Mouse (Mus musculus) c-Kit-negative CD71-positive TER-119-positive erythroid progenitor cells, embryonic 14.5 days (primary cell): ENCODE results near the gene Olfr519.
A peak's percentile ranks its signal among the peaks of the same experiment; 100 is the strongest.

Source experiments
- DNase-seq: peaks from one replicate; pipeline ENCODE4 v3.0.0-alpha.2; 2013; ENCODE audit warnings: low read depth, low spot score

Gene Olfr519

DNA sequence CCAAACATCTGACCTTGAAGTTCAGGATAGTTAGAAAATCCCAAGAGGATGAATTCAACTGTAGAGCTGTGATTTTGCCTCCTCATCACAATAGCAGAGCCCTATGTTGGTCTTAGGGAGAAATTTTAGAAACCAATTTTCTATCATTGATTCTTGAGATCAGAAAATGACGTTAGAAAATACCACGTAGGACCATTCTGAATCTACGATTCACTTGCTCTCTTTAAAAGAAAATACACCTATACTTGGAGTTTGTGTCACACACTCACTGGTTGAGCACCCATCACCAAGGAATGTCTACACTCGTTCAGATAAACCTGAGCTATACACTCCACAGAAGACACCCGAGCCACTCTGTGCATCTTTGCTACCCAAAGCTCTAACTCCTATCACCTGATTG lies at the start of gene Olfr519:
Olfr519 (minus strand) TSS at position 101 of the 400 bp plus-strand sequence.
- DNase-seq, result no peak

DNA sequence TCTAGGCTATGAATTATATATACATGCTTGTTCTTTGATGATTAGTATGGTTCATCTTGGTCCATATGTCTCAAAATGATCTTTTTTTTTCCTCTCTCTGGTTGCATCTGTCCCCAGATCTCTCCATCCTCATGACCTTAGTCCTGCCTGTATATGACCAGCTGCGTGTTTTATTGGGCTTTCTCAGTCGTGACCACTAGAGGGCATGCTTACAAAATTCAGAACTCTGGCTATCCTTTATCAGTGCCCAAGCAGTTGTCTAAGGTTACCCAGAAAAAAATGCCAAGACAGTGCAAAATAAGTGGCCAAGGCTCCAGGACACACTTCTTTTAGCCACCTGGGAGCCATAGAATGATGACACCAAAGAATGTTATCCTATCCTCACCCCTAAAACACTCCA lies 49.8 kb upstream of the Olfr519 start:
- DNase-seq, result peak; percentile 24

DNA sequence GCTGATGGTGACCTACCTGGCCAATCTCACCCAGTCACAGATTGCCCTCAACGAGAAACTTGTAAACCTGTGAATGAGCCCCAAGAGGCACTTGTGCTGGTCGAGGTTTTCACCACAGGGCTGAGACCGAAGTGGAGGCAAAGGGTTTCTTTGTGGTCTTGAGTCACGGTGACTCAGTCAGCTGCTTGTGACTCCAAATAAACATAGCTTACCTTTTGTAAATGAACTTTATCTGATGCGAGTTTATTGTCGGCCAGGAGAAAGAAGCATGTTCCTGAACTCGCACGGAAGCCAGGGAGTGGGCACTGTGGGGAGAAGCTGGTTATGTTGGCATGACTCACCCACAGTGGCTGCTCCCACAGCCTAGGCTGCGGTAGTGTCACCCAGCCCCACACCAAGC lies 47.2 kb upstream of the Olfr519 start:
- no peak for DNase-seq

DNA sequence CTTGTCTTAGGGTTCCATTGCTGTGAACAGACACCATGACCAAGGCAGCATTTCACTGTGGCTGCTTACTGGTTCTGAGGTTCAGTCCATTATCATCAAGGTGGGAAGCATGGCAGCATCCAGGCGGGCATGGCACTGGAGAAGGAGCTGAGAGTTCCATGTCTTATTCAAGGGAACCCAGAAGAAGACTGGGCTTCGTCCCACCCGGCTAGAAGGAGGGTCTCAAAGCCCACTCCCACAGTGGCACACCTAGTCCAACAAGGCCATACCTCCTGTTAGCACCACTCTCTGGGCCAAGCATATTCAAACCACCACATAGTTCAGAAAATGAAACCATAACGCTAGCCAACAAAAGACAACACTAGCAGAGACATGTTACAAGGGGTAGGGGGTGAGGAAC lies 42.4 kb upstream of the Olfr519 start:
- no peak for DNase-seq

DNA sequence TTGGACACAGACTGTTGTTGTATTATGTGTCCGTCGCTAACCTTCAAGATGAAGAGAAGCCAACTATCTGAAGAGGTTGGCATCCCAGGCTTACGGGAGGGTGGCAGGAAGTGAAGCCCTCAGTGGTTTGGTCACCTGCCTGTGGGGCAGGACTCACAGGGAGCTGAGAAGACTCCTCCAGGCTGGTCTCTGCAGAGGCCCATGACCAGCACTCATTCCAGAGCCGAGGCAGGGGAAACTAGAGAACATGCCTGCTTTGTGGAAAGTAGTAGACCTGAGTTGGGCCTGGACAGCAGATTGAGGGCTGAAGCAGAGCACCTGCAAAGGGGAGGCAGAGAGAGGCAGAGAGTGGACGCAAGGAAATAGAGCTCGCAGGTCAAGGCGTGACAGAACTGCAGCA lies 41.2 kb upstream of the Olfr519 start:
- DNase-seq, result no peak

DNA sequence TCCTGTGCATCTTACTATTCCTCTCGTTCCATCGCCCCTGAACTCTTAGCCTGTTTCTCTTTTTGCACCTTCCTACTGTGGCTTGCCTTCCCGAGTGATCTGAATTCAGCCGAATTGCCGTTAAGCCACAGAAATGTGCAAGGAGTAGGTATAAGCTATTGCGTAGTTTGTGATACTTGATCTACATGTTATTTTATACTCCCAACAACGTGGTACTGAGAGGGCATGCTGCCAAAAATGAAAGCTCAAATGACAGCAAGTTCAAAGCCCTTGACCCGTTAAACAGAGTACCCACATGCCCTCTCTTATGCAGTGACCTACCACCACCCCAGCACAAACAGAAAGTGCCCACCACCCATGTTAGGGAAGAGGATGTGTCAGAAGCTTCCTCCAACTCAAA lies 40.6 kb upstream of the Olfr519 start:
- DNase-seq, result no peak

DNA sequence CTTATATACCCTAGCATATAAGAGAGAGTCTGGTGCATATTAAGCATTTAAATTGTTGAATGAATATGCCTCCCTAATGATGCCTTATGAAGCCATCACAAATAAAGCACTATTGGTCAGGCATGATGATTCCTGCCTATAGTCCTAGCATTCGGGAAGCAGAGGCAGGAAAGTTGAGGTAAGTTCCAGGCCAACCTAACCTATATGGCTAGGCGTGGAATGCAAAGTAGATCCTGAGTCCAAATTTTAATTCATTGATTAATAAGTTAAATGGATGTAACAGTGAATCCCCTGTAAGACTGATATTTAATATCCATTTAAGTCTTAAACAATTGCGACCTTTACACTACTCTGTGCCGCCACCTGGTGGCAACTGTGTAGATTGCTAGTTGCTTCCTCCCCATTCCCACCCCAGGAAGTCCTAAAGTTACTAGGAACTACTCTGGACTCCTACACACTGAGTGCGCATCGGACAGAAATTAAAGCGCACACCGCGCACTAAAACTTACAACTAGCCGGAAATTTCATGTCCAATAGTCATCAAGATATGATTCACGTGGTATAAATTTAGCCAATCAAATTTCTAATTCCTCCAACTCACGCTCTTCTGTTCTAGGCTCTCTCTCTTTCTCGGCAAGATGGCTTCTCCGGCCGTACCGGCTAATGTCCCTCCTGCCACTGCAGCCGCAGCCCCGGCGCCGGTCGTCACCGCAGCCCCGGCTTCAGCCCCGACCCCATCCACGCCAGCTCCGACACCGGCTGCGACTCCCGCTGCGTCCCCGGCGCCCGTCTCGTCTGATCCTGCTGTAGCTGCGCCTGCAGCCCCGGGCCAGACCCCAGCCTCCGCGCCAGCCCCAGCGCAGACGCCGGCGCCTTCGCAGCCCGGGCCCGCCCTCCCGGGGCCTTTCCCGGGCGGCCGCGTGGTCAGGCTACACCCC lies 39.8 kb upstream of the Olfr519 start, which contains the start of gene Eif3f:
Eif3f (plus strand) TSS at position 624 of the 938 bp plus-strand sequence.
- peak; percentile 90 for DNase-seq

DNA sequence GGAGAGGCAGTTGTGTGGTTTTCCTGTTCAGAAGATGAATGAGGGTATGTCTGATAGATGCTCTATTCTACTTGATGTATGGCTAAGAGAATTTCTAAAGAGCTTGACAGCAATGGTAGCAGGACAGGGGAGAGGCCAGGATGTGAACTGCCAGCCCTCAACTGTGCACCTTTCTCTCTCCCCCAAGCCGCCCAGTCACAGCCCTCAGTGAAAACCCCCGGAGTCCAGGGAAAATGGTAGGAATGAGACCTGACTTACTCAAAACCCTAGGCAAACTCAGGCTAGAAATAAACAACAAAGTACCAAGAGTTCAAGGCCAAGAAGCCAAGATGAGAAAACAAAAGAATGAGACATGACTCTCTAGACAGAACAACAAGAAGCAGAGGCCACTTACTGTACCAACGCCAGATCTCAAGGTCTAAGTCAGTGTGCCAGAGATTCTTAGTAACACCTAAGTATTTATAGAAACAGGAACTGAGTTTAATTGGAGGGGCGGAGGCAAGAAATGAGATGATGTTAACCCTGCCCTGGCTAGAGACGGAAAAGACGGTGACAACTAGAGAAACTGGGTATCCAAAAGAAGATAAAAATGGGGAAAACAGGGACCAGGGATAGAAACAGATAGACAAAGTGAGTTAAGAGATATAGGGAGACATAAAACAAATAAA lies 35.6 kb upstream of the Olfr519 start, which contains the start of gene Nlrp10:
Nlrp10 (minus strand) TSS at position 453 of the 668 bp plus-strand sequence.
- DNase-seq, result no peak

DNA sequence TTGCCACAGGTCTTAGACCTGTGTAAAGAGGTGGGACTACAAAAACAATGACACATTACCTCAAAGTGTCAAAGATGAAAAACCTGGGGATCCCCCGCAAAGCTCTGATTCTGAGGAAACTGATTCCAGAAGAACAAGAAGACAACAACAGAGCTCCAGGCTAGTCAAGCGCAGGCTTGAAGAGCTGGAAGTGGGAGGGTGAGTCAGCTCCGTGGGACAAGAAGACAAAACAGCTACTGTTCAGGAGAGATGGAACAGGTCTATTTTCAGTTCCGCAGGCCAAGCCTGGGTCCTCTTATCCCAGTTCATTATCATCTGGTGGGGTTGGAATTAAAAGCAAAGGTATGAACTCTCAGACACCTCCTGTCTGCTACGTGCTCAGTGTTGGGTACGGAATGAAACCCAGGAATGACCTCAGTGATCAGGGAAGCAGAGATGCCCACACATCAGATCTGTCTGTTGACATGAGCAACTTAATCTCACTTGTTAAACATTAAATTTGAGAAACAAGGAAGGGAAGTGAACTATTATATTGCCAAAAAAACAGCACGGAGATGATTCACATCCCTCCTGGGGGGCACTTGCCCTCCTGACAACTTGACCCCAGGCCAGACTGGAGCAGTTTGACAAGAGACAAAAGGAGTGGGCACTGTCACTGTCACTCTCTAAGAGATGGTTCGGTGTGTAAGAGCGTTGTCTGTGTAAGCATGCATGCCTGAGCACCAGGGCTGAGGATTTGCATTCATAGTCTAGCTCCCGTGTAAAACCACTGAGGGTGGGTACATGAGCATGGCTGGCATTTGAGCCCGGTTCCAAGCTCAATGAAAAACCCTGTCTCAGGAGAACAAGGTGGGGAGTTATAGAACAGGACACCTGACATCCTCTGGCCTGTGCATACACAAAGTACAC lies 34.3 kb upstream of the Olfr519 start:
- no peak for DNase-seq

DNA sequence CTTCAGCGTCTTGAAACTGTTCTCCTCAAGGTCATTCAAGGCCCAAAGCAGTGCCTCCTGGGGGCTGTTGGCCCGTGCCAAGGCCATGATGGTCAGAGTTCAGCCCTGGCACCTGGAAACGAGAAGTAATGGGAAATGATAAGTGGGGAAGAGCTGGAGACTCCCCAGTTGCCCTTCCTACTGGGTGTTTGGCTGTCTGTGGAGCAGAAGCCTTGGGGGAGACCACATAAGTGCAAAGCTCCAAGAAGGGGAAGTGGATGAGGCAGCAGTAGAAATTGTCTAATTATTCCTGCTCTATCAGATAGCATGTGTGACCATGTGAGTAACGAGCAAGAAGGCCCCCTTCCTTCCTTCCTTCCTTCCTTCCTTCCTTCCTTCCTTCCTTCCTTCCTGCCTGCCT lies 32.8 kb upstream of the Olfr519 start:
- DNase-seq, result no peak

DNA sequence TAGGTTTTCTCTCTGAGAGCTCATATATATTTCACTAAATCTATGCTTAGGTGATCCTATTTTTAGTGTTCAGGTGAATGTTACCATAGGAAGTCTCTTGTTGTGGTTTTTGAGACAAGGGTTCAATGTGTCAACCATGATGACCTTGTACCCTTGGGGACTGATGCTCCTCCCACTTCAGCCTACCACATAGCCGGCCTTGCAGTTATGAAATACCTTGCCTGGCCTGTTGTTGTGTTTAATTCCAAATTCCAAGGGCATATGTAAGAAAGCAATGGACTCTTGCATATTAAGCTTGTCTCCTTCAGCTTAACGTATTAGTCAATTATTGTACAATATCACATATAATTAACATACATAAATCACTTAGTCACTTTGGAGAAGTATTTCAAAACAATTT lies 9.7 kb upstream of the Olfr519 start:
- no peak for DNase-seq

DNA sequence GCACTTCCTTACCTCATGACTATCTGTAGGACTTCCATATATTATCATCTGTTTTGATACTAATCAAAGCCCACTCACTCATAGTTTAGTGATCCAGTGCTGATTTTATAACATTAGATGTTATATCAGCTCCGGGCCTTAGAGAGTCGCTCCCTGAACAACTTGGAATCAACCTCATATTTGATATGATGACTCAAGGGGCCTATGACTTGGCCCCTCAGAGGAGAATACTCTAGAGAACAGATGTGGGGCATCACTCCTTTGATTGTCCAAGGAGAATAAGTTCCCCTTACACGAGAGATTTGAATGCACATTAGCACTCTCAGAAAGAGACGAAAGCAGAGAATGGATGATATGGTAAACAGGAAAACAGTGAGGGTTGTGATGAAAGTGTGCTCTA lies 9.3 kb downstream of the Olfr519 start, which contains the start of gene Olfr518:
Olfr518 (minus strand) TSS at position 101 of the 400 bp plus-strand sequence.
- no peak for DNase-seq

DNA sequence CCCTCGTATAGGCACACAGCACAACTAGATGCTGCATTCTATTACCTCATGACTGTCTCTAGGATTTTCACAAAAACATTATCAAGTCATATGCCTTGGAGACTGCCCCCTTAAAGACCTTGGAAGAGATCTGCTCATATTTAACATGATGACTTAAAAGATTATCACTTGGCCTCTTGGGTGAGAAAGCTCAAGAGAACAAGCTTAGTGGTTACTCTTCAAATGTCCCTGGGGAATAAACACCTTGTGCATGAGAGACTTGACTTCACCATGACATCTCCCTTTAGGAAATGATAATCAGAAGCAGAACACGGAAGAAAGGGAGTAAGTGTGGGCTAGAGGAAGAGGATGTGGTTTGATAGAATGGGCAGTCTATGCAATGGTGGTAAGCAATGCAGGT lies 21.9 kb downstream of the Olfr519 start, which contains the start of gene Olfr517:
Olfr517 (minus strand) TSS at position 101 of the 400 bp plus-strand sequence.
- no peak for DNase-seq

DNA sequence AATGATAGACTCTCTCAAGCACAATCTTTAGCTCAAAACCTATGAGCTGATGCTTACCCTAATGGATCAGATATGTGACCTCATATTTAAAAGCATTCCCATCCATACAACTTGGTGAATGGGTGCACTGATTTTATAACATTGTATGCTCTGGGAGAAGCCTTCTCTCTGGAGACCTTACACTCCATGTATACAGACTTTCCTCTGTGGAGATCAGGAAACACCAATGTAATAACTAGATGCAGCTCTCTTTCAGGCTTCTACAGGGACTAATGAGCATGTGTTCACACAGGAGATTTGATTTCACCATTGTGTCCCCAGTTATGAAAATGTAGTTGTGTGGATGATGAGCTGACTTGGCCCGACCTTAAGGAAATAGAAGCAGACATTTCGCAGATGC lies 43.8 kb downstream of the Olfr519 start, which contains the start of gene Olfr516:
Olfr516 (minus strand) TSS at position 101 of the 400 bp plus-strand sequence.
- no peak for DNase-seq
